Mouse (Mus musculus) forebrain, embryonic 12.5 days (tissue): ENCODE measurements at regions not wholly inside any gene's neighbourhood (a gene's known extent, or its start where the extent isn't known, plus 50 kb on each side); places are given as distances from the start of the nearest gene placed in this dataset.
A peak's percentile ranks its signal among the peaks of the same experiment; 100 is the strongest.

Experiments used
- ATAC-seq: fragments of 200-750 bp; cut with Nextera tagmentation; 2 replicates; pipeline ENCODE4 v1.8.0; 2017; ENCODE audit warnings: moderate TSS enrichment; ENCODE audit not compliant: low FRiP score
- H3K27ac ChIP-seq: fragments of 300-500 bp; sonication (generic); 2 replicates; pipeline ENCODE4 v1.5.1; 2016; ENCODE audit warnings: mild to moderate bottlenecking
- H3K27me3 ChIP-seq: fragments of 300-500 bp; sonication (generic); 2 replicates; pipeline ENCODE4 v1.6.1; 2016; ENCODE audit warnings: mild to moderate bottlenecking
- H3K36me3 ChIP-seq: fragments of 300-500 bp; sonication (generic); replicated peaks from 2 replicates; pipeline ENCODE4 v1.6.1; 2016; ENCODE audit warnings: mild to moderate bottlenecking
- H3K4me1 ChIP-seq: fragments of 300-500 bp; sonication (generic); 2 replicates; pipeline ENCODE4 v1.6.1; 2016
- H3K4me2 ChIP-seq: fragments of 300-500 bp; sonication (generic); 2 replicates; pipeline ENCODE4 v1.6.1; 2016; ENCODE audit warnings: mild to moderate bottlenecking, moderate library complexity
- H3K4me3 ChIP-seq: fragments of 300-500 bp; sonication (generic); replicated peaks from 2 replicates; pipeline ENCODE4 v1.5.1; 2016; ENCODE audit warnings: mild to moderate bottlenecking
- H3K9ac ChIP-seq: fragments of 300-500 bp; sonication (generic); 2 replicates; pipeline ENCODE4 v1.6.1; 2016; ENCODE audit warnings: mild to moderate bottlenecking
- H3K9me3 ChIP-seq: fragments of 300-500 bp; sonication (generic); 2 replicates; pipeline ENCODE4 v1.6.1; 2016
- WGBS: fragments of 180-500 bp; shearing (Covaris S2); methylation state at CpG from one replicate; pipeline ENCODE4 v1.1.7; 2016; 5-methylcytosine and 5-hydroxymethylcytosine counted together

DNA sequence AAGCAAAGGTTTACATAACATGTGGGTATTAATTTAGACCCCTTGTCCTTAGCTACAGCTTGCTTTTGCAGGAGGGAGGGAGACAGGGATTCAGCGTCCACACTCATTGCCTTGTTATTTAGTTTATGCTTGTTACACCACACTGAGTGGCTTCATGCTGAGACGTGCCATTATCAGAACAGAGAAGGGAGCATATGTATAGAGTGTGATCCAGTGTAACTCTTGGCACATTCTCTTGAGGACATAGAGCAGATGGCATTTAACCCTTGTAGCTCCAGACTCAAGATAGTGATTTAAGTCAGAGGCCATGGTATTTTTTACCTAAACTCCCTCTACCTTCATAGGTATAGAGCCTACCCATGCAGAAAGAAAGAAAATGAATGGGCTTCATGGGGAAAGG is 437.7 kb downstream of the Dhx35 start:
- Histone ChIP-seq H3K27ac (no peak overlapping the region), H3K27me3 (no peaks in the 10 kb centered on the region), H3K36me3 (no peaks in the 10 kb centered on the region), H3K9ac (no peak overlapping the region), H3K4me3 (no peak overlapping the region), H3K4me2 (no peak overlapping the region), H3K9me3 (no peaks in the 10 kb centered on the region), H3K4me1 (peaks cover 9% of the 10 kb centered on the region)
- 44% methylated on average over 2 of the region's 2 CpGs for WGBS
- no peak for ATAC-seq

DNA sequence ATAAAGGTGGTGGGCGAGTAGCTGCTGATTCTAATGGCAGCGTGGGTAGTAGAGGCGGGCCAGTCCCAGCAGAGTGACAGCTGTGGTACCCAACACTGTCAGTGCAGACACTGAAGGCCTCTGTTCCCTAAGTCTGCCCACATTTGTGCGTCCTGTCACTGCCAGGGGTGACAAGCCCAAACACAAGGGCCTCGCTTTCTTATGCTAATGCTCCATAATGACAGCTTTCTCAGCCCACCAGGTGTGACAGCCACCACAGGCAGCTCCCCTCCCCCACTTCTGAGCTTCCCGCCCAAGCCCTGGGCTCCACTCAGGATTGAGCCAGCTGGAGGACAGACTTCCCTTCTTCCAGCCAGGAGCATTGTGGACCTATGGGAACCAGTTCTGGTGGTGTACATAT is 440.4 kb downstream of the Dhx35 start:
- Histone ChIP-seq H3K4me3 (no peak overlapping the region), H3K27ac (no peak overlapping the region), H3K9ac (no peak overlapping the region), H3K4me1 (peaks cover 9% of the 10 kb centered on the region), H3K9me3 (no peaks in the 10 kb centered on the region), H3K27me3 (no peaks in the 10 kb centered on the region), H3K4me2 (no peak overlapping the region), H3K36me3 (no peaks in the 10 kb centered on the region)
- 13% methylated on average over 6 of the region's 6 CpGs for WGBS
- peak; percentile 91 for ATAC-seq

DNA sequence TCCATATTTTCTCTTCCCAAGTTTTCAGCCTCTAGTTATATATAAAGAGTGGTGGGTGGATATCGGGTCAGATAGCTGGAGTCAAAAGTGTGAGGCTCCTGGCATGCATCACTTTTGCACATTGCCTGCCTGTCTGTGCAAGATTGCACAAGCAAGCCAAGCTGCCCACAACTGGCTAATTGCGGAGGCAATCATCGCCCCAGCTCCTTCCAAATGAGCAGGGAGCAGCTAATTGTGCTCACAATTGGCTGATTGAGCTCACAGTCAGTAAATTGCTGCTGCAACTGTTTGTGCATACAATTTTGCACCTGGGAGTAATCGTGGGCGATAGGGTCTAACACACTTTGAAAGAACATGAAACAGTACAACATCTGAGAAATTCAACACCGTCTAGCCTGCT is 455.5 kb downstream of the Dhx35 start:
- no peak overlapping the region for H3K9ac ChIP-seq
- no peak overlapping the region for H3K4me3 ChIP-seq
- H3K4me2 ChIP-seq: no peak overlapping the region
- no peak overlapping the region for H3K27ac ChIP-seq
- H3K36me3 ChIP-seq: no peaks in the 10 kb centered on the region
- no peaks in the 10 kb centered on the region for H3K9me3 ChIP-seq
- peak; percentile 23; the same call in 1 of the 2 replicates for ATAC-seq
- WGBS: 74% methylated on average over 6 of the region's 6 CpGs
- H3K4me1 ChIP-seq: no peaks in the 10 kb centered on the region; the same call in 1 of the 2 replicates
- no peaks in the 10 kb centered on the region for H3K27me3 ChIP-seq

DNA sequence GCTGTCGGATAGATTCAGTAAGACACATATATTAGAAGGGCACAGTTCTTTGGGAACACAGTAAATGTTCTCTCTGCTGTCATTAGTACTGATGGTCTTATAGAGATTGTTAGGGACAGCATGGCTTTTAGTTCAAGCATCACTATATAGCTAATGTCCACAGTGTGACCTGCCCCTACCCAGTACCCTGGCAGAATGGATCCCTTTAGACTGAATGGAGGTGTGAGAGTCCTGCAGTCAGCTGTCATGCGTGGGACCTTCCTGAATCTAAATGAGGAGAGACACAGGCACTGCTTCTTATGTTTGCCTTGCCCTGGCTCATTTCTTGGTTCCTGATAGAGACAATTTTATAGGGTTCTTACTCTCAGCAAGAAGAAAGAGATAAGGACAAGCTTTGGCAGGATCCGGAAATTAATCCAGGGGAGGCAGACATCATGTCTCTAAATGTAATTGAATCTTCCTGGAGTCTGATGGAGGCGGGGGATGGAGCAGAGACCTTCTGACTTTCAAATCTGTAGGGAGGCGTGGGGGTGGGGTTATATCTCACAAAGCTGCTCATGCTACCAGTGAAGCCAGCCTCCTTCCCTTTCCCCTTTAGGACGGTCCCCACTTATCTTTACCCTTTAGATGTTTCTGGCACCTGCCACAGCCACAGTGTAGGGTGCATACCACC is 456.5 kb downstream of the Dhx35 start:
- Histone ChIP-seq H3K27me3 (no peaks in the 10 kb centered on the region), H3K36me3 (no peaks in the 10 kb centered on the region), H3K4me3 (no peak overlapping the region), H3K27ac (no peak overlapping the region), H3K9ac (no peak overlapping the region), H3K4me2 (no peak overlapping the region), H3K4me1 (no peaks in the 10 kb centered on the region; the same call in 1 of the 2 replicates), H3K9me3 (no peaks in the 10 kb centered on the region)
- WGBS: 83% methylated on average over 6 of the region's 6 CpGs
- no peak for ATAC-seq

DNA sequence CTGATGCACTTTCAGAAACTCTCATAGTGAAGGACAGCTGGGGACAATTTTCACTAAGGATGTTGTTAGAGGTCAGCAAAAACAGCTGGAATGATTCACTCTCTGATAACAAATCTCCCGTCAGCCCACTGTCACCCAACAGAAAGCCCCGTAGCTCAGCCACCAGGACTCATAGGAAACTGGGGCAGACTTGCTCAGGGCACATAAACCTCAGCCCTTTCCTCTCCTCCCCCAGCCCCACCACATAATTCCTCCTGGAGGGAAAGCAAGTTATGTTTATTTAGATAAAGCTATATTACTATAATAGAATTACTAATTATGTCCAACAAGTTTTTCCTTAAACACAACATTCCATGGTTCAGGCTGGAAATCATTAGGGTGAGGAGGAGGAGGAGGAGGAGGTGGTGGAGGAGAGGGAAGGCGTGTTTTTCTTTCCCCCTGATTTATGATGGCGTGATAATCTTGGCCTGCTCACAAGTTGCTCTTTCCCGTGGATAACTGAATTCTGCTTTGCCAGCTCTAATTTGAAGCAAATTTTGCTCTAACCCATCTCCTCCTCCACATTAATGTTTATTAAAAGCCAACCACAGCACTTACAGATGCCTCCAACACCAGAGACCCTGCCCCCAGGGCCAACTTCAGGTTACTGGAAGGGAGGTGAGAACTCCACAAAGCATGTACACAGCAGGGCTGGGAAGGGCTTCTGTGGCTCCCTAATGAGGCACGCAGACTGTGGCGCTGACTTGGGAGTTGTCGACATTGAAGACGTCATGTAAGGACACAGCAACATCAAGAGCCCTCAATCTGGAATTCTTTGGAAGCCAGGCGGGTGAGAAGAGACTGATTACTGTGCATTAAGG is 475.8 kb downstream of the Dhx35 start:
- Histone ChIP-seq H3K27ac (no peak overlapping the region), H3K4me1 (no peaks in the 10 kb centered on the region), H3K36me3 (no peaks in the 10 kb centered on the region), H3K9me3 (no peaks in the 10 kb centered on the region), H3K9ac (no peak overlapping the region), H3K27me3 (no peaks in the 10 kb centered on the region), H3K4me2 (no peak overlapping the region), H3K4me3 (no peak overlapping the region)
- 79% methylated on average over 10 of the region's 10 CpGs for WGBS
- ATAC-seq: no peak

DNA sequence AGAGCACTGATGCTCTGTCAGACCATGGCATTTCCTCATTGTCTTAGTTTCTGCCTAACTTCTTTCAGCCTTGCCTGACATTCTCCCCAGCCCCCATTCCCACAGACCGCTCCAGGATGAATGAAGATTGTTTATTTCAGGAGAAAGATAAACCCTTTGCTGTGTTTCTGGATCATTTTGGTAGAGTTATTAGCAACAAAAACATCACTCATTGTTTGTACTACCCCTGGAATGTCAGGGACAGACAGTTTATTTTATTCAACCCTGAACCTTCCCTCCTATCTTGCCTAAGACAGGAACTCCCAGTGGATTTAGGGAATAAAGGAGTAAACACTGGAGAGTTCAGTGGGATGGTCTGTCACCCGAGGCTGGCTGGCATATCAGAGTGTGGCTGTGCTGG is 484.3 kb downstream of the Dhx35 start:
- Histone ChIP-seq H3K4me2 (no peak overlapping the region), H3K27ac (no peak overlapping the region), H3K9ac (no peak overlapping the region), H3K4me1 (no peaks in the 10 kb centered on the region; the same call in 1 of the 2 replicates), H3K27me3 (no peaks in the 10 kb centered on the region), H3K36me3 (no peaks in the 10 kb centered on the region), H3K9me3 (no peaks in the 10 kb centered on the region), H3K4me3 (no peak overlapping the region)
- 65% methylated on average over 2 of the region's 2 CpGs for WGBS
- ATAC-seq: no peak

DNA sequence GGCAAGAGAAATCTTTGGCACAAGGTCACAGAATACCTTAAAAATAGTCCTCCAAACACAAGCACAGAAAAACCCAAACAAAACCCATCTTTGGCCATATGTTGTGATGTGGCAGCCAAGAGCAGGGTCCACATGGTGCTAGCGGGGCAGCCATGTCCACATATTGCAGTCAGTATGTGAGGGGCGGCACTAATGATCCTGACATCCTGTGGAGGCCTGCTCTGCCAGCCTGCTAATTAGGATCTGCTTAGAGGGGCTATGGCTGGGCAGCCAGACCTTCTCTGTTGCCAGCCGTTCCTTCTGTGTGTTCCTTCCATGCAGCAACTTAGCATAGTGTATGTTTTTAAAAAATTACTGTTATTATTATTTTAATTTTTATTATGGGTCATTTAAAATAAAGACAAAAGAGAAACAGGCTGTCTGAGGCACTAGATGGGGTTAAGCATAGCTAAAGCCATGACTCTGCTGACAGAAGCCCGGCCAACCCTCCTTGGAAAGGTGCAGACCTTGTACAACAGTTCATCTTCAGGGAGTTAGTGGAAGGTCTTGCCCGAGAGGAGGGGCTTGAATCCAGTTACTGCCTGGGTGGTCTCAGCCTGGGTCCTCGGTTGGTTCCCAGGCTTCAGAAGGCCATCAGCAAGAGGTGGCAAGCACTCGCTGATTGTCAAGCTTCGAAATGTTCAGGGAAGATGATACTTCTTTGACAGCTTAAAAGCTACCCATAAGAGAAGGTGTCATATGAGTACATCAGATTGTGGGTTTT is 487.1 kb downstream of the Dhx35 start:
- peaks cover 8% of the 10 kb centered on the region; the same call in 1 of the 2 replicates for H3K4me1 ChIP-seq
- WGBS: 83% methylated on average over 8 of the region's 8 CpGs
- H3K27me3 ChIP-seq: no peaks in the 10 kb centered on the region
- no peak overlapping the region for H3K9ac ChIP-seq
- no peak overlapping the region for H3K4me3 ChIP-seq
- no peak for ATAC-seq
- H3K36me3 ChIP-seq: no peaks in the 10 kb centered on the region
- no peak overlapping the region for H3K4me2 ChIP-seq
- no peaks in the 10 kb centered on the region for H3K9me3 ChIP-seq
- H3K27ac ChIP-seq: no peak overlapping the region

DNA sequence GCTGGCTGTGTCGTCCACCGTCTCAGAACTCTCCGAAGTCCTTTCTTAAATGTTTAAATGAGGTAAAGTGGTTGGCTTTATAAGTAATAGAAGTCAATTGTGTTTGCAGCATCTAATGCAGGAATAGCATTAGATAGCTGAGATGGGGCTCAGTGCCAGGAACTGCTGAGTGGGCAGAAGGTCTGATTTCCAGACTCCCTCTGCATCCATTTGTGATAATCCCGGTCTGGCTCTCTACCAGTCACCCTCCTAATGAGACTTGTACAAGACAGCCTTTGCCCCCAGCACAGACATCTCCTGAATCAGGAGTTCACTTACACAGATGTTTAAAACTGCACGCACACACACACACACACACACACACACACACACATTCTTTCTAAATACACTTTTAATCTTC is 489.5 kb downstream of the Dhx35 start:
- no peaks in the 10 kb centered on the region for H3K36me3 ChIP-seq

DNA sequence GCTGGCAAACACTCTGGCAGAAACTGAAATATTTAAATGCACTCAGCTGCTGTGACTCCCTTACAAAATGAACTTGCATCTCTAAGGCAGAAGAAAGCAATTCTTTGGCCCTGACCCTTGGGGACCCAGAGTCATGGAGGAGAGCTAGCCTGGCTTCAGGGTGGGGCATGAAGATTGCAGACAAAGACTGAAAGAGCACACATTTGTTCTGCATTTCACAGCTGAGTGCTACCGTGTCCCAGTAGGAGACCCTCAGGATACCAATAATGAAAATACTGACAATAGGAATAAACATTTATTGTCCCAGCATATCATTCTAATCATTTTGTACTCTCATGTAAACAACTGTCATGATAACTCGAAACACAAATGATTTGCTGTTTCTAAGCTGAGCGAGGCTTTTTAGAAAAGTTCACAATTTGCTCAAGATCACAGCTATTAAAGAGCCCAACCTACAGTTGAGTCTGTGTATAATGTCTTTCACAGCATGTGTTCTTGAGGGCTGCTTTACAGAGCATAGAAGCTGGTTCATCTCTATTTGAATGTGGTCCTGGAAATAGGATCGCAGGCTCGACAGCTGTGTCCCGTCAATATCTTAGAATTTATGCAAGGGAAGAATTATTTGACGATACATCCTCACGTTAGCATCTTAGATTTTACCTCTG is 490.1 kb downstream of the Dhx35 start:
- no peak overlapping the region for H3K27ac ChIP-seq
- WGBS: 80% methylated on average over 8 of the region's 8 CpGs
- no peak for ATAC-seq

More for the DNA sequence above, 489.5 kb downstream of the Dhx35 start:
- peaks cover 8% of the 10 kb centered on the region; the same call in 1 of the 2 replicates for H3K4me1 ChIP-seq
- H3K4me2 ChIP-seq: no peak overlapping the region
- no peak overlapping the region for H3K27ac ChIP-seq
- no peak overlapping the region for H3K9ac ChIP-seq
- H3K27me3 ChIP-seq: no peaks in the 10 kb centered on the region
- 78% methylated on average over 5 of the region's 5 CpGs for WGBS
- ATAC-seq: no peak
- no peaks in the 10 kb centered on the region for H3K9me3 ChIP-seq
- H3K4me3 ChIP-seq: no peak overlapping the region

DNA sequence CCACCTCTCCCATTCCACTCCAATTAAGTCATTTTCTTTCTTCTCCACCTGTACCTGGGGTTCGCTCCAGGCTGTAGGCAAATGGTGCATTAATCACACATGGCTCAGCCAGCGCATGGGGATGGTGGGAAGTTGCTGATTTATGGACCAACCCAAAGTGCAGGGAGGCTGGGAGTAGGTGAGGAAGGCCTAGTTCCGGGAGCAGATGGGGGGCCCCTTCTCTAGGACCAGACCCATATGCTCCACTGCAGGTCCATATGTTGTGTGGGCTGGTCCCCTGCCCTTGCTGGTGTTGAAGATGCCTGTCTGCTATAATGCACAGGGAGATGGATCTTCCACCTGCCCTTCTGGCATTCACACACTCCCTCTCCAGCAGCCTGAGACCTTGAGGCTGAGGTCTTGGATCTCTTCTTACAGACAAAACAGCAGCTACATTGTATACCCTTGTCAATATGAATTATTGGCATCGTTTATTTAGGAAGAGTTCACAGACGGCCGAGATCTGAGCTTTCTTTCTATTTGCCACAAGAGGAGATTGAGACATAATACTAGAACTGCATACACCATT is 493.5 kb downstream of the Dhx35 start:
- no peak overlapping the region for H3K4me3 ChIP-seq
- no peaks in the 10 kb centered on the region for H3K9me3 ChIP-seq
- 89% methylated on average over 6 of the region's 6 CpGs for WGBS
- peaks cover 8% of the 10 kb centered on the region; the same call in 1 of the 2 replicates for H3K4me1 ChIP-seq
- no peak overlapping the region for H3K4me2 ChIP-seq
- H3K27me3 ChIP-seq: no peaks in the 10 kb centered on the region
- no peak overlapping the region for H3K27ac ChIP-seq
- no peak for ATAC-seq
- no peak overlapping the region for H3K9ac ChIP-seq
- H3K36me3 ChIP-seq: no peaks in the 10 kb centered on the region

More for the DNA sequence above, 490.1 kb downstream of the Dhx35 start:
- H3K4me1 ChIP-seq: peaks cover 8% of the 10 kb centered on the region; the same call in 1 of the 2 replicates
- H3K4me3 ChIP-seq: no peak overlapping the region
- H3K4me2 ChIP-seq: no peak overlapping the region
- no peaks in the 10 kb centered on the region for H3K27me3 ChIP-seq
- H3K36me3 ChIP-seq: no peaks in the 10 kb centered on the region
- H3K9ac ChIP-seq: no peak overlapping the region
- H3K9me3 ChIP-seq: no peaks in the 10 kb centered on the region

DNA sequence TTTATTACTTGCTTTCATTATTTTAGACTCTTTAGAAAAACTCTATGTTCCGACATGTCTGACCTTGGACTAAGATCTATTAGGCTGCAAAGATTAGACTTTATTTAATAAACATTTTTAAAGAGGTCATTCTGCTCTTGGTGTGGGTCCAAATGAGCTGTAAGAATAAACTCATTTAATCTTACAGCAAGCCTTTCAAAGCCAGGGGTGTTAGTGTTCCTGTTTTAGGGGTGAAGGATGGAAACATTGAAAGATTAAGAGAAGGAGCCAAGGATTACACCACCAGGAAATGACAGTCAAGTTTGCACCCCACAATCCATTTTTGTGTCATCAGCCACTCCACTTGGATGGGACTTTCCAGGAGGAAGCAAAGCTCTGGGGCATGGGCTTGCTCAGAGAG is 495.5 kb downstream of the Dhx35 start:
- no peak overlapping the region for H3K27ac ChIP-seq
- H3K9ac ChIP-seq: no peak overlapping the region
- no peaks in the 10 kb centered on the region for H3K27me3 ChIP-seq
- H3K4me2 ChIP-seq: no peak overlapping the region
- no peak overlapping the region for H3K4me3 ChIP-seq
- H3K9me3 ChIP-seq: no peaks in the 10 kb centered on the region
- H3K36me3 ChIP-seq: no peaks in the 10 kb centered on the region
- no peaks in the 10 kb centered on the region for H3K4me1 ChIP-seq
- 93% methylated on average over 1 of the region's 1 CpGs for WGBS
- no peak for ATAC-seq
